Mouse (Mus musculus): ENCODE data around the gene Slc17a5. TPM values are rescaled to one million over a fixed set of nuclear protein-coding genes. Genes with fewer than 3 reads are reported as not detected.
"Not testable (repeated sequence)": the region's sequence is repeated elsewhere in the genome, so short reads cannot be mapped to it uniquely, and the experiment has no call there.

Gene Slc17a5
- polyA plus RNA-seq, 1 experiment = 2.9 TPM

- Histone ChIP-seq H3K36me3 (replicated peaks; ENCODE audit: low read length) (no peaks in the 10 kb centered on the region), H3K27me3 (replicated peaks) (peaks cover 6% of the 10 kb centered on the region), H3K9me3 (no peaks in the 10 kb centered on the region), H3K4me3 (replicated peaks) (no peak overlapping the region), H3K4me1 (peaks cover 20% of the 10 kb centered on the region)
- TF ChIP-seq GATA1 (IDR thresholded peaks at IDR 0.05; ENCODE audit: borderline replicate concordance, low read length) (no peak), FLI1 (IDR thresholded peaks at IDR 0.05; ENCODE audit: low read length) (no peak)
Measured at GRCm38 (mm10) chr9:78493171-78493570, 94.7 kb downstream of the Slc17a5 start.

GRCm38 (mm10) chr9:78492254-78492653 is 95.6 kb downstream of the Slc17a5 start:
- no peak for TF ChIP-seq GATA1 (IDR thresholded peaks at IDR 0.05; ENCODE audit: borderline replicate concordance, low read length)
- TF ChIP-seq FLI1 (IDR thresholded peaks at IDR 0.05; ENCODE audit: low read length) = no peak
- H3K36me3 ChIP-seq (replicated peaks; ENCODE audit: low read length) = no peaks in the 10 kb centered on the region
- H3K4me3 ChIP-seq (replicated peaks) = no peak overlapping the region
- peaks cover 20% of the 10 kb centered on the region for H3K4me1 ChIP-seq
- no peaks in the 10 kb centered on the region for H3K9me3 ChIP-seq
- H3K27me3 ChIP-seq (replicated peaks) = peaks cover 6% of the 10 kb centered on the region

- H3K36me3 ChIP-seq (replicated peaks; ENCODE audit: low read length) = no peaks in the 10 kb centered on the region
- H3K9me3 ChIP-seq = no peaks in the 10 kb centered on the region
- peaks cover 6% of the 10 kb centered on the region for H3K27me3 ChIP-seq (replicated peaks)
- peaks cover 20% of the 10 kb centered on the region for H3K4me1 ChIP-seq
- no peak overlapping the region for H3K4me3 ChIP-seq (replicated peaks)
- no peak for TF ChIP-seq GATA1 (IDR thresholded peaks at IDR 0.05; ENCODE audit: borderline replicate concordance, low read length)
- no peak for TF ChIP-seq FLI1 (IDR thresholded peaks at IDR 0.05; ENCODE audit: low read length)
Measured at GRCm38 (mm10) chr9:78491169-78491568, 96.7 kb downstream of the Slc17a5 start.

- Histone ChIP-seq H3K4me3 (replicated peaks) (peak within 1 kb of the TSS; percentile 88), H3K27me3 (replicated peaks) (peaks cover 2% of the 10 kb centered on the region), H3K9me3 (no peaks in the 10 kb centered on the region), H3K4me1 (peaks cover 20% of the 10 kb centered on the region), H3K36me3 (replicated peaks; ENCODE audit: low read length) (no peaks in the 10 kb centered on the region)
- TF ChIP-seq GATA1 (IDR thresholded peaks at IDR 0.05; ENCODE audit: borderline replicate concordance, low read length) (no peak), FLI1 (IDR thresholded peaks at IDR 0.05; ENCODE audit: low read length) (no peak)
Measured at GRCm38 (mm10) chr9:78488890-78489420, 98.9 kb downstream of the Slc17a5 start, which contains the start of gene Eef1a1. TSS of gene Eef1a1 (minus strand) at chr9:78489151.

- peaks cover 20% of the 10 kb centered on the region for H3K4me1 ChIP-seq
- not testable (repeated sequence) for H3K36me3 ChIP-seq (replicated peaks; ENCODE audit: low read length); H3K27me3 ChIP-seq (replicated peaks); H3K9me3 ChIP-seq; H3K4me3 ChIP-seq (replicated peaks)
Measured at GRCm38 (mm10) chr9:78488021-78488420, 99.8 kb downstream of the Slc17a5 start.

Other genes starting within 250 kb of the Slc17a5 start
- not detected in 2 replicates for gene Gsta2, start 232.3 kb downstream of the Slc17a5 start, polyA plus RNA-seq (2012; ENCODE audit: insufficient read depth, low replicate concordance)
- not detected in 2 replicates for gene Dppa5a, start 219.9 kb downstream of the Slc17a5 start, polyA plus RNA-seq (2012; ENCODE audit: insufficient read depth, low replicate concordance)
- not detected in 2 replicates for gene Ooep, start 209.3 kb downstream of the Slc17a5 start, polyA plus RNA-seq (2012; ENCODE audit: insufficient read depth, low replicate concordance)
- gene Ddx43, start 192.3 kb downstream of the Slc17a5 start, polyA plus RNA-seq (2012; ENCODE audit: insufficient read depth, low replicate concordance) = 0.07 TPM in 1 of 2 replicates, not detected in the other
- gene Cgas, start 144.8 kb downstream of the Slc17a5 start, polyA plus RNA-seq (2012; ENCODE audit: insufficient read depth, low replicate concordance) = 2.0 and 2.8 TPM in 2 replicates
- 5.6 and 19.5 TPM in 2 replicates for gene Mto1, start 139.8 kb downstream of the Slc17a5 start, polyA plus RNA-seq (2012; ENCODE audit: insufficient read depth, low replicate concordance)
- 0.54 TPM in 1 of 2 replicates, not detected in the other for gene Gm17324, start 139.3 kb downstream of the Slc17a5 start, polyA plus RNA-seq (2012; ENCODE audit: insufficient read depth, low replicate concordance)
- gene Eef1a1, start 98.9 kb downstream of the Slc17a5 start, polyA plus RNA-seq (2012; ENCODE audit: insufficient read depth, low replicate concordance) = 154 and 597 TPM in 2 replicates
- gene Cd109, start 27.5 kb upstream of the Slc17a5 start, polyA plus RNA-seq (2012; ENCODE audit: insufficient read depth, low replicate concordance) = 0.53 TPM in 1 of 2 replicates, not detected in the other